Mouse (Mus musculus) liver, embryonic 15.5 days (tissue): ENCODE measurements around the gene Rp2. TPM values are rescaled to one million over a fixed set of nuclear protein-coding genes. Genes with fewer than 3 reads are reported as not detected.
A peak's percentile ranks its signal among the peaks of the same experiment; 100 is the strongest.
"Not testable (repeated sequence)": the region's sequence is repeated elsewhere in the genome, so short reads cannot be mapped to it uniquely, and the experiment has no call there.

ENCODE experiments used
- ATAC-seq: fragments of 200-750 bp; cut with Nextera tagmentation; 2 replicates; pipeline ENCODE4 v1.8.0; 2017; ENCODE audit warnings: moderate number of reproducible peaks, mild to moderate bottlenecking, moderate library complexity; ENCODE audit not compliant: insufficient read depth
- H3K27ac ChIP-seq: fragments of 300-500 bp; sonication (generic); replicated peaks from 2 replicates; pipeline ENCODE4 v1.5.1; 2015; ENCODE audit warnings: mild to moderate bottlenecking, inconsistent platforms
- H3K27me3 ChIP-seq: fragments of 300-500 bp; sonication (generic); 2 replicates; pipeline ENCODE4 v1.6.1; 2015; ENCODE audit warnings: mild to moderate bottlenecking, inconsistent platforms
- H3K36me3 ChIP-seq: fragments of 300-500 bp; sonication (generic); replicated peaks from 2 replicates; pipeline ENCODE4 v1.6.1; 2015; ENCODE audit warnings: moderate library complexity, mild to moderate bottlenecking, inconsistent platforms
- H3K4me1 ChIP-seq: fragments of 300-500 bp; sonication (generic); replicated peaks from 2 replicates; pipeline ENCODE4 v1.6.1; 2015; ENCODE audit warnings: inconsistent platforms
- H3K4me2 ChIP-seq: fragments of 300-500 bp; sonication (generic); 2 replicates; pipeline ENCODE4 v1.6.1; 2015; ENCODE audit warnings: moderate library complexity, mild to moderate bottlenecking, inconsistent platforms
- H3K4me3 ChIP-seq: fragments of 300-500 bp; sonication (generic); replicated peaks from 2 replicates; pipeline ENCODE4 v1.5.1; 2015; ENCODE audit warnings: mild to moderate bottlenecking, inconsistent platforms
- H3K9ac ChIP-seq: fragments of 300-500 bp; sonication (generic); 2 replicates; pipeline ENCODE4 v1.6.1; 2015; ENCODE audit warnings: moderate library complexity, mild to moderate bottlenecking, inconsistent platforms
- H3K9me3 ChIP-seq: fragments of 300-500 bp; sonication (generic); replicated peaks from 2 replicates; pipeline ENCODE4 v1.6.1; 2016; ENCODE audit warnings: inconsistent platforms
- WGBS: fragments of 180-500 bp; shearing (Covaris S2); methylation state at CpG from one replicate; pipeline ENCODE4 v1.1.7; 2015; ENCODE audit warnings: mixed read lengths; ENCODE audit not compliant: insufficient replicate concordance; 5-methylcytosine and 5-hydroxymethylcytosine counted together
- polyA plus RNA-seq: library from polyadenylated mRNA; unstranded; fragments of >200 nt; fragmentation: Nextera tagmentation; extraction: Ambion mirVana; gene quantifications from 2 replicates; pipeline ENCODE4 v1.2.1, GENCODE M21; 2015

Gene Rp2
- polyA plus RNA-seq, 1 experiment from 2014 or later: 10.8 TPM

- no peak overlapping the region for H3K27ac ChIP-seq
- H3K4me1 ChIP-seq: no peaks in the 10 kb centered on the region
- no peak overlapping the region for H3K4me3 ChIP-seq
- no peaks in the 10 kb centered on the region for H3K9me3 ChIP-seq
- no peak overlapping the region for H3K9ac ChIP-seq
- H3K36me3 ChIP-seq: peaks cover 5% of the 10 kb centered on the region; the same call in 1 of the 2 replicates
- H3K4me2 ChIP-seq: no peak overlapping the region
- ATAC-seq: no peak
- H3K27me3 ChIP-seq: no peaks in the 10 kb centered on the region
- 62% methylated on average over 3 of the region's 3 CpGs for WGBS
Observed at GRCm38 (mm10) chrX:20387006-20387405, 22.7 kb downstream of the Rp2 start.

DNA sequence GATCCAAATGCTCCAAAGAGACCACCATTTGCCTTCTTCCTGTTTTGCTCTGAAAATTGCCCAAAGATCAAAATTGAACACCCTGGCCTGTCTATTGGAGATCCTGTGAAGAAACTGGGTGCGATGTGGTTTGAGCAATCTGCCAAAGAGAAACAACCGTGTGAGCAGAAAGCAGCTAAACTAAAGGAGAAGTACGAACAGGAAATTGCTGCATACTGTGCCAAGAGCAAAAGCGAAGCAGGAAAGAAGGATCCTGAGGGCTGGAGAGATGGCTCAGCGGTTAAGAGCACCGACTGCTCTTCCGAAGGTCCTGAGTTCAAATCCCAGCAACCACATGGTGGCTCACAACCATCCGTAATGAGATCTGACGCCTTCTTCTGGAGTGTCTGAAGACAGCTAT lies 27.7 kb downstream of the Rp2 start:
- WGBS: 72% methylated on average over 9 of the region's 9 CpGs
- ATAC-seq, H3K27me3 ChIP-seq, H3K4me1 ChIP-seq, H3K27ac ChIP-seq, H3K9ac ChIP-seq, H3K36me3 ChIP-seq, H3K4me3 ChIP-seq, H3K4me2 ChIP-seq, H3K9me3 ChIP-seq: not testable (repeated sequence)

DNA sequence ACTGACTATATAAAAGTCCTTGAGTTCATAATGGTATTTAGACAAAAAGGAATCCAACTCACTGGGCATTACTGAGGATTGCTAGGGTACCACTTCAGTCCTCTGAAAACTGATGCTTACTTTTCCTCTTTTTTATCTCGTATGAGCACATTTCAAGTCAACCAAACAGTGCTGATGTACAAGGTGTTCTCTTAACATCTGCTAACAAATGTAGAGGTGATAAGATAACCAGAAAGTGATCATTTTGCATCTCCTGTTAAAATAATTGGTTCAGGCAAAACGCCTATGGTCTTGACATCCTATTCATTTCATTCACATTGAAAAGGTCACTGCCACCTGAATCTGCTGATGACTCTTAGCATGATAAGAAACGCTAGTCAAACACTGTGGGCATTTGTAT lies 28.7 kb downstream of the Rp2 start:
- H3K4me3 ChIP-seq: no peak overlapping the region
- no peak for ATAC-seq
- H3K9me3 ChIP-seq: no peaks in the 10 kb centered on the region
- H3K4me1 ChIP-seq: no peaks in the 10 kb centered on the region
- no peak overlapping the region for H3K9ac ChIP-seq
- H3K27ac ChIP-seq: no peak overlapping the region
- WGBS: 40% methylated on average over 3 of the region's 3 CpGs
- no peaks in the 10 kb centered on the region for H3K36me3 ChIP-seq
- H3K27me3 ChIP-seq: no peaks in the 10 kb centered on the region
- no peak overlapping the region for H3K4me2 ChIP-seq

GRCm38 (mm10) chrX:20404068-20404467 lies 39.8 kb downstream of the Rp2 start:
- Histone ChIP-seq H3K4me3 (no peak overlapping the region), H3K27me3 (no peaks in the 10 kb centered on the region), H3K4me1 (no peaks in the 10 kb centered on the region), H3K27ac (no peak overlapping the region), H3K36me3 (no peaks in the 10 kb centered on the region), H3K9ac (no peak overlapping the region), H3K4me2 (no peak overlapping the region), H3K9me3 (no peaks in the 10 kb centered on the region)
- no peak for ATAC-seq
- WGBS: 72% methylated on average over 4 of the region's 4 CpGs

- Histone ChIP-seq H3K9me3 (no peaks in the 10 kb centered on the region), H3K4me2 (no peak overlapping the region), H3K36me3 (no peaks in the 10 kb centered on the region), H3K27me3 (no peaks in the 10 kb centered on the region), H3K27ac (no peak overlapping the region), H3K4me3 (no peak overlapping the region), H3K4me1 (peaks cover under 1% of the 10 kb centered on the region; the same call in 1 of the 2 replicates), H3K9ac (no peak overlapping the region)
- ATAC-seq: no peak
- 83% methylated on average over 2 of the region's 2 CpGs for WGBS
Observed at GRCm38 (mm10) chrX:20406909-20407308, 42.6 kb downstream of the Rp2 start.

- WGBS: 57% methylated on average over 2 of the region's 2 CpGs
- no peaks in the 10 kb centered on the region for H3K36me3 ChIP-seq
- H3K9ac ChIP-seq: no peak overlapping the region
- H3K4me1 ChIP-seq: peaks cover 8% of the 10 kb centered on the region; the same call in 1 of the 2 replicates
- 0 out of 2 replicates have a peak overlapping the region, but pooled peaks have one; percentile 19 for H3K27ac ChIP-seq
- no peak for ATAC-seq
- H3K27me3 ChIP-seq: no peaks in the 10 kb centered on the region
- H3K4me2 ChIP-seq: no peak overlapping the region
- no peak overlapping the region for H3K4me3 ChIP-seq
- H3K9me3 ChIP-seq: no peaks in the 10 kb centered on the region
Observed at GRCm38 (mm10) chrX:20407676-20408075, 43.4 kb downstream of the Rp2 start.

DNA sequence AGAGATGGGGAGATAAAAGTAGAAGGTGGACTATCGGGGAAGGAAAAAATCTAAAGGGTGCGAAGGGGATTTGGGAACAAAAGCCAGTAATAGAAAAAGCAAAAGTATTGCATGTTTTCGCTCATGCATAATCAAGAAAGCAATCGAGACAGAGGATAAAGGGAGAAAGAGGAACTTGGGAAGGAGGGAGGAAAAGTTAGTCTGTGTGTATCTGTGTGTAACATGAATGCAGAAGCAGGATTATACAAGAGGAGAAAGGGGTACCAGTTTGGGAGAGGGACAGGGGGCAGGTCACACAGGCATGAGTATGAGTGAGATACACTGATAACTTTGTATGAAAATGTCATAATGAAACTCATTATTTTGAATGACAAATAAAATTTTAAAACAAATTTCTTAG lies 47.1 kb downstream of the Rp2 start:
- no peak for ATAC-seq

GRCm38 (mm10) chrX:20412221-20412620 lies 47.9 kb downstream of the Rp2 start:
- ATAC-seq: peak; percentile 84
- 54% methylated on average over 3 of the region's 3 CpGs for WGBS
- Histone ChIP-seq H3K4me3 (no peak overlapping the region), H3K4me2 (no peak overlapping the region), H3K27ac (no peak overlapping the region), H3K4me1 (peaks cover 9% of the 10 kb centered on the region; the same call in 1 of the 2 replicates), H3K27me3 (no peaks in the 10 kb centered on the region), H3K9ac (no peak overlapping the region), H3K9me3 (no peaks in the 10 kb centered on the region), H3K36me3 (no peaks in the 10 kb centered on the region)

More for the DNA sequence above, 47.1 kb downstream of the Rp2 start:
- no peak overlapping the region for H3K4me2 ChIP-seq
- no peak overlapping the region for H3K4me3 ChIP-seq
- no peak overlapping the region for H3K9ac ChIP-seq
- H3K27ac ChIP-seq: no peak overlapping the region
- H3K9me3 ChIP-seq: no peaks in the 10 kb centered on the region
- H3K27me3 ChIP-seq: no peaks in the 10 kb centered on the region
- peaks cover 9% of the 10 kb centered on the region; the same call in 1 of the 2 replicates for H3K4me1 ChIP-seq
- WGBS: 72% methylated on average over 4 of the region's 4 CpGs
- H3K36me3 ChIP-seq: no peaks in the 10 kb centered on the region

DNA sequence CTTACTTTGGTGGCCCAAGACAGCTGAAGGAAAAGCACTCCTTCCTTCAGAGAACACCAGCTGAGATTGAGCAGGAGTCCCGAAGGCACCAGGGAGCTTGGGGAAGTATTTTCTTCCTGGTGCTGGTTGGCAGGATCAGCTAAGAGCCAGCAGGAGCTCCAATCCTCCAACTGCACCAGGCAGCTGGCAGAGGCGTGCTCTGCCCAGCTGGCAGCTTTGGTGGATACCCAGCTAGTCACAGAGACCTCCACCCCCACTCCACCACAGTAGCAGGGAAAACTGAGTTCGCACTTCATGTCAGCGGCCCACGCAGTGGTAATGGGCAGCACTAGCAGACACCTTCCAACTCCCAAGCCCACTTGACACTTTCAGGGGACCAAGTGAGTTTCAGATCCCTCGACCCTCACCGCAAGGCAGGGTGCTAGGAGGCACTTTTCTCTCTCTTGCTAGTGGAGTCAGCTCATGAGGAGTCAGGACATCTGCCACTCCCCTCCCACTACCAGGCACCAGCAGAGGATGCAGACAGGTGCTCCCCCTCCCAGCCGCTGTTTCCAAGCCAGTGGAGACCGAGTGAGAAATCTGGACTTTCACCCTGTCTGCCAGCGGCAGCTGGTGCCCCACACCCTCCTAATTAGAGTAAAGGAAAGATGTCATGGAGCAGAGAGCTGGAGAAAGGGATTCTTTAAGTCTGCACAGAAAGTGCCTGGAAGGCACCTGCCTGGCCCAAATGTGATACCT lies 50.8 kb downstream of the Rp2 start:
- no peak overlapping the region for H3K27ac ChIP-seq
- no peak for ATAC-seq
- peaks cover 13% of the 10 kb centered on the region; the same call in 1 of the 2 replicates for H3K4me1 ChIP-seq
- no peak overlapping the region for H3K4me2 ChIP-seq
- H3K4me3 ChIP-seq: no peak overlapping the region
- 61% methylated on average over 10 of the region's 10 CpGs for WGBS
- no peak overlapping the region for H3K9ac ChIP-seq
- no peaks in the 10 kb centered on the region for H3K27me3 ChIP-seq
- H3K9me3 ChIP-seq: no peaks in the 10 kb centered on the region
- H3K36me3 ChIP-seq: no peaks in the 10 kb centered on the region

- Histone ChIP-seq H3K27me3 (no peaks in the 10 kb centered on the region), H3K9ac (no peak overlapping the region), H3K4me2 (no peak overlapping the region), H3K36me3 (no peaks in the 10 kb centered on the region), H3K4me3 (no peak overlapping the region), H3K9me3 (no peaks in the 10 kb centered on the region), H3K4me1 (0 out of 2 replicates have a peak, but pooled peaks cover 4% of the 10 kb centered on the region), H3K27ac (no peak overlapping the region)
- ATAC-seq: no peak
- 65% methylated on average over 2 of the region's 2 CpGs for WGBS
Observed at GRCm38 (mm10) chrX:20418461-20418860, 54.2 kb downstream of the Rp2 start.

- Histone ChIP-seq H3K4me1 (peaks cover 4% of the 10 kb centered on the region; the same call in 1 of the 2 replicates), H3K36me3 (no peaks in the 10 kb centered on the region), H3K9ac (no peak overlapping the region), H3K27ac (no peak overlapping the region), H3K9me3 (no peaks in the 10 kb centered on the region), H3K27me3 (no peaks in the 10 kb centered on the region), H3K4me2 (no peak overlapping the region), H3K4me3 (no peak overlapping the region)
- ATAC-seq: no peak
- WGBS: 42% methylated on average over 4 of the region's 4 CpGs
Observed at GRCm38 (mm10) chrX:20419536-20419935, 55.3 kb downstream of the Rp2 start.
